Mouse (Mus musculus) testis, adult 2 months (tissue): Measurements from ENCODE around the gene Iqsec1. TPM values are rescaled to one million over a fixed set of nuclear protein-coding genes. Genes with fewer than 3 reads are reported as not detected.

ENCODE experiments used
- H3K27ac ChIP-seq: fragments of 200-500 bp; 2 replicates; pipeline ENCODE4 v1.5.1; 2012; ENCODE audit warnings: low read depth, low read length; ENCODE audit not compliant: control insufficient read depth, insufficient read depth
- H3K27me3 ChIP-seq: fragments of 200-500 bp; 2 replicates; pipeline ENCODE4 v1.6.1; 2012; ENCODE audit warnings: mild to moderate bottlenecking, low read length, moderate library complexity; ENCODE audit not compliant: control insufficient read depth, insufficient read depth
- H3K36me3 ChIP-seq: fragments of 200-500 bp; 2 replicates; pipeline ENCODE4 v1.6.1; 2012; ENCODE audit warnings: mild to moderate bottlenecking, low read length; ENCODE audit not compliant: control insufficient read depth, insufficient read depth
- H3K4me1 ChIP-seq: fragments of 200-500 bp; 2 replicates; pipeline ENCODE4 v1.6.1; 2012; ENCODE audit warnings: low read length; ENCODE audit not compliant: control insufficient read depth, insufficient read depth
- H3K4me3 ChIP-seq: fragments of 200-500 bp; 2 replicates; pipeline ENCODE4 v1.5.1; 2012; ENCODE audit warnings: low read depth, mild to moderate bottlenecking, low read length, moderate library complexity, mixed read lengths; ENCODE audit not compliant: control insufficient read depth
- CTCF ChIP-seq: fragments of 200-500 bp; IDR thresholded peaks from 2 replicates; pipeline ENCODE4 v1.5.1; 2012; ENCODE audit warnings: low read depth, mild to moderate bottlenecking, inconsistent platforms, low read length, moderate library complexity; ENCODE audit not compliant: control insufficient read depth, insufficient read depth, insufficient replicate concordance
- POLR2A ChIP-seq: fragments of 200-500 bp; IDR thresholded peaks from 2 replicates; pipeline ENCODE4 v1.6.1; 2012; ENCODE audit warnings: low read depth, mild to moderate bottlenecking, inconsistent platforms, low read length, moderate library complexity; ENCODE audit not compliant: control insufficient read depth
- polyA plus RNA-seq: library from polyadenylated mRNA; depleted of rRNA; stranded (reverse); fragments of >200 nt; gene quantifications from 2 replicates; pipeline ENCODE4 v1.2.3, GENCODE M21; 2012

Iqsec1 gene
- polyA plus RNA-seq, 1 experiment, result 47.2 TPM

DNA sequence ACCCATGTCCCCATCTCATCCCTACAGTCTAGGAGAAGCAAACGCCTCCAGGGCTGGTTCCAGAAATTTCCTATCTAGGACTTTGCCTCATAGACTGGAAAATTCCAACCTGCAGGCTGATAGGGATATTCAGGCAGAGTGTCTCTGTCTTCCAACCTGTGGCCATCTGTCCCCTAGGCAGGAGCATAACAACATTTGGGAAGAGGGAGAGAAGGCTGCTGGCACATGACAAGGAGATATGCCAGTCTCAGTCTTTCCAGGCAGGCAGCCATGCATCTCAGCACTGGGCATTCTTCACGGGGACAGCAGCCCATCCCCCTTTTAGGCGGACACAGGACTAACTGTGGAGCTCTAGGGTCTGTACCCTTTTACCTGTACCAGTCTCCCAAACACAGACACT lies 176.4 kb downstream of the Iqsec1 start:
- Histone ChIP-seq H3K36me3 (no peaks in the 10 kb centered on the region), H3K4me1 (peaks cover 5% of the 10 kb centered on the region), H3K4me3 (no peak overlapping the region), H3K27me3 (no peaks in the 10 kb centered on the region), H3K27ac (no peak overlapping the region)
- no peak for TF ChIP-seq CTCF
- TF ChIP-seq POLR2A, result no peak

DNA sequence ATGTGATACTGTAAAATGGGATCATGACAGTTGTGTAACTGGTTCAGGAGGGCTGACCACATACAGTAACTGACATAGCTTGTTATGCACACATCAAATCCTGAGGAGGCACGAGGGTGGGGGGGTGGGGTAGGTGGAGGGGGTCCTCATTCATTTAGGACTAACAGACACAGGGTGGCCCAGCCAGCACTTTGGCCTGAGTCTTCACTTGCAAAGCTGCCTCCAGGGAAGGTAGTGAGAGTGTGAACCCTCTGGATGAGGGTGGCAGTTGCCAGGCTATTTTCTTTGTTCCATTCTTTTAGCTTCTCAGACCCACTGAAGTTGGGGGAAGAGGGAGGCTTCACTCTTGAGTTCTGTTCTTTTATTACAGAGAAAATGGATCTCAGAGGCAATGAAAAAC lies 177.9 kb downstream of the Iqsec1 start:
- peaks cover 5% of the 10 kb centered on the region for H3K4me1 ChIP-seq

DNA sequence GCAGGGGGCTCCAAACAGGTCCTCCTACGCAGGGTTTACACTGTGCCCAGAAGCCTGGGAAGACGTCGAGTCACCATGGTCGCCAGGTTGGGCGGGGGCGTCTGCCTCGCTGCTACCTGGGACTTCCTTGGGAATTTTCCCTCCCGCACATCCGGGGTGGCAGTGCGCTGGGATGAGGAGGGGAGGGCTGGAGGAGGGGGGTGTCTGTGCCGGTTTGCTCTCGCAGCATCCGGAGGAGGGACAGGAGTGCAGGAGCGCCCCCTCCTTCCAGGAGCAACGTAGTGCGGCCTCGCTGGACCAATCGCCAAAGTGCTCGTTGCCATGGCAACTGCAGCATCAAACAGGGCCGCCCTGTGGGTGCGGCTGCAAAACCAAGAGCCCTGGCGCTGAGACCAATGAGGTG lies 178.5 kb downstream of the Iqsec1 start:
- H3K27ac ChIP-seq, result no peak overlapping the region
- TF ChIP-seq CTCF (0 out of 2 replicates have a peak, but pooled peaks have one; percentile 7), POLR2A (peak; percentile 70; the same call in 1 of the 2 replicates)
- H3K4me3 ChIP-seq, result peak overlapping the region; percentile 49
- H3K36me3 ChIP-seq, result no peaks in the 10 kb centered on the region
- no peaks in the 10 kb centered on the region for H3K27me3 ChIP-seq
- H3K4me1 ChIP-seq, result peaks cover 5% of the 10 kb centered on the region

More for the DNA sequence above, 177.9 kb downstream of the Iqsec1 start:
- H3K36me3 ChIP-seq, result no peaks in the 10 kb centered on the region
- H3K27ac ChIP-seq, result no peak overlapping the region
- no peaks in the 10 kb centered on the region for H3K27me3 ChIP-seq
- TF ChIP-seq POLR2A (no peak), CTCF (no peak)
- peak overlapping the region; percentile 49; the same call in 1 of the 2 replicates for H3K4me3 ChIP-seq

DNA sequence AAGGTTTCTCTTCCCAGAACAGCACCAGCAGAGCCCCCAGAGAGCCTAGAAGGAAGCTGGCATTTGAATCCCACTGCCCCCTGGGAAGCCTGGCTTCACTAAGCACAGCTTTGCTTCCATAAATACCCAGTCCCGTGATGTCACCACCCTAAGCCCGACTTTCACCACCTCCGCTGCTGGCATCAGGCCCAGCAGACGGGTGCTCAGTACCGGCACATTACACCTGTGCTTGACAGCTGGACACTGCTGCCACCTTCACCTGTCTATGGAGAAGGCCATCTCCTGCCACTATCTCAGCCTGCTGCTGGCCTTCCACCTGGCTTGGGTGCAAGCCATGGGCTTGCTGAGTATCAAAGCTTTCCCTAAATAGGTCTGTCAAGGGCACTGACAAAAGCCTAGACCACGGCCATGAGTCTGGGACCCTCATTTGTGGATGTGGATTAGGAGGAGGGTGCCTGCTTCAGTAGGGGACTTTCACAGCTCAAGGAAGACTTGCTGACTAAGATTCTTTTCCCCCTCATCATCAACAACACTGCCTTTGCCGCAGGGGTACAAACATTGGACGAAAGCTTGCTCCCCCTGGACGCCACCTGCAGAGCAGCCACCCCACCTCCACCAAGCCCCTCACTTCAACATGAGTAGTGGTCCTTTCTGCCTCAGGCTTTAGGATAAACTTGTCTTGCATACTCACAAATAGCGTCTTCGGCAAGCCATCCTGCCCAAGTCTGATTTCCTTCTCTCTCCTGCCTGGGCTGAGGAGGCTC lies 179.2 kb downstream of the Iqsec1 start:
- H3K27me3 ChIP-seq, result no peaks in the 10 kb centered on the region
- peak overlapping the region; percentile 49 for H3K4me3 ChIP-seq
- no peaks in the 10 kb centered on the region for H3K36me3 ChIP-seq
- H3K4me1 ChIP-seq, result peaks cover 5% of the 10 kb centered on the region
- TF ChIP-seq POLR2A, result no peak
- no peak for TF ChIP-seq CTCF
- no peak overlapping the region for H3K27ac ChIP-seq

DNA sequence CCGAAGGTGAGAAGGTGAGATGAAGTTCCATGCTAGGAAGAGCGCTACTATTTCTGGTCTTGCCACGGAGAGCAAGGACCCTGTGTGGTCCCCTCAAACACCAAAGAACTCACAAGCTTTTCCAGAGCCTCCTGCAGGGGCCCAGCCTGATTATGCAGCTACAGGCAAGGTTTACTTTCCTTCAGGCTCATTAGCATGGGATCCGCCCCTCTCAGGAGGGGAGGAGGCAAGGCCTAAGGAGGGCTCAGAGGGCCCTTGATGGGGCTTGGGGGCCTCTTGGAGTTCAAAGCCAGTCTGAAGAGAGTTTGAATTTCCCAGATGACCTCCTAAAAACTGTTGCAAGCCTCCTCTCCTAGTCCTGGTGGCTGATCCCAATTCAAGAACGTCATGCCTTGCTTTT lies 179.9 kb downstream of the Iqsec1 start:
- TF ChIP-seq POLR2A (no peak), CTCF (no peak)
- Histone ChIP-seq H3K4me3 (peak overlapping the region; percentile 49), H3K4me1 (peaks cover 5% of the 10 kb centered on the region), H3K27ac (no peak overlapping the region), H3K36me3 (no peaks in the 10 kb centered on the region), H3K27me3 (no peaks in the 10 kb centered on the region)

DNA sequence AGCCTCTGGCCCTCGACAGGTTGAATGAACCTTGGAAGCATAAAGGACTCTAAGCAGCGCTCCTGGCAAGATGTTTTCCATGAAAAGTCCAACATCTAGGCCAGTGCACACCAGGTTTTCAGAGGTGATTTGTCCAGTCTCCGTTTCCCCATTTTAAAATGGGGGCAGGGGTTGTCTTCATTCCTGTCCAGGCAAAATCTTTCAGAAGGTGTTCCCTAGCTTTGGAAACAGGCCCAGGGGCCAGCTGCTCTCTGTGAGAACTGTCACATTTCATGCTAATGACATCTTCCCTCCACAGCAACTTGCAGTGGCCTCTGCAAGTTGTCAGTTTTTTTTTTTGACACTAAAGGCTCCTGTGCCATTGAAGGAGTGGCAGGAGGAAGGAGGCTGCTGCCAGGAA lies 180.4 kb downstream of the Iqsec1 start:
- Histone ChIP-seq H3K4me1 (peaks cover 5% of the 10 kb centered on the region), H3K27ac (no peak overlapping the region), H3K27me3 (no peaks in the 10 kb centered on the region), H3K36me3 (no peaks in the 10 kb centered on the region), H3K4me3 (no peak overlapping the region; the same call in 1 of the 2 replicates)
- TF ChIP-seq CTCF (no peak), POLR2A (no peak)

DNA sequence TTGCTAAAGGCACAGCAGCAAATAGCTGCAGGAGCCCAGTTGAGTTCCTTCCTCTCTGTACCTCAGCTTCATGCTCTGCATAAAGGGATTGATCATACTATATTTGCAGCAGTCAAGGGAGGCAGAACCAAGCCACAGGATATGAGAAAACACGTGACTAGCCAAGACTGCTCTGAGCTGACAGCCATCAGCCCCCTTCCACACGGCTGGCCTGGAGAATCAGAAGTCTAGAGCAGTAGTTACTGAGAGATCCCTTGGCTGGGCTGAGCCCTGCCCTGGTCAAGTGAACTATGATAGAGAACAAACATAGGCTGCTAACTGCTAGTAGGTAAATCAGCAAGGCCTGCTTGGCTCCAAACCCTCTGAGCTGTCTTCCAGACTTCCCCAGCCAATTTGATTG lies 180.9 kb downstream of the Iqsec1 start:
- H3K4me1 ChIP-seq, result peaks cover 5% of the 10 kb centered on the region
- no peak overlapping the region for H3K27ac ChIP-seq
- no peaks in the 10 kb centered on the region for H3K36me3 ChIP-seq
- no peaks in the 10 kb centered on the region for H3K27me3 ChIP-seq
- no peak for TF ChIP-seq POLR2A
- no peak for TF ChIP-seq CTCF
- H3K4me3 ChIP-seq, result no peak overlapping the region

DNA sequence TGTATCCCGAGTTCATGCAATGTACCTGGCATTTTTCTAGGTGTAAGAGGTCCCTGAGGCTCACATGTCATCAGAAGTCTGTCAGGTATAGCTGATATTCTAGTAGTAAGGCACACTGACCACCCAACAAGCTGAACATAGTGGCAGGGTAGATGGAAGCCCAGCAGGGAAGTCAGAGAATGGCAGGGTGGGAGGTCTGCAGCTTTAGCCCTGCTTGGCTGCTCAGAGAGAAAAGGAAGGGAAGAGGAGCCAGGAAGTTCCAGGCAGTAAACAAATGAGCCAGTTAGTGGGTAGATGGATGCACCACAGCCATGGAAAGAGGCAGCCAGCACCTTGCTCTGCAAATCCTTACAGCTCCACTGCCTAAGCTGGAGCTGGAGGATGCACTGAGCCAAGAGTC lies 181.7 kb downstream of the Iqsec1 start:
- H3K4me3 ChIP-seq, result no peak overlapping the region
- H3K4me1 ChIP-seq, result peaks cover 3% of the 10 kb centered on the region; the same call in 1 of the 2 replicates
- no peaks in the 10 kb centered on the region for H3K36me3 ChIP-seq
- TF ChIP-seq CTCF (no peak), POLR2A (no peak)
- no peak overlapping the region for H3K27ac ChIP-seq
- no peaks in the 10 kb centered on the region for H3K27me3 ChIP-seq
